Mouse (Mus musculus) embryonic fibroblast, embryonic 13.5 days (primary cell): ENCODE results near the gene Il9.

Source experiments
- CTCF ChIP-seq: IDR thresholded peaks from 2 replicates; pipeline ENCODE4 v1.5.1; 2011; ENCODE audit warnings: mild to moderate bottlenecking, control low read depth, low read length, moderate library complexity, borderline replicate concordance; ENCODE audit not compliant: insufficient read depth
- POLR2A ChIP-seq: IDR thresholded peaks from 2 replicates; pipeline ENCODE4 v1.6.1; 2011; ENCODE audit warnings: low read depth, mild to moderate bottlenecking, control low read depth, low read length, moderate library complexity

- TF ChIP-seq CTCF (no peak), POLR2A (no peak)
These were observed 44.8 kb upstream of the Il9 start for GRCm38 (mm10) chr13:56526871-56527270.
